Mouse (Mus musculus) cerebellum, postnatal 36 days (tissue): Measurements from ENCODE around the gene Egfl8.

Experiments
- DNase-seq, 2 experiments: peaks; one replicate each; pipeline ENCODE4 v3.0.0; 2021 to 2022; ENCODE audit warnings: mixed read lengths in 2 of 2

The Egfl8 gene

GRCm38 (mm10) chr17:34567311-34567710 lies 48.5 kb downstream of the Egfl8 start:
- DNase-seq: no peak

GRCm38 (mm10) chr17:34564796-34565195 lies 51.0 kb downstream of the Egfl8 start:
- DNase-seq: no peak

GRCm38 (mm10) chr17:34564003-34564421 lies 51.8 kb downstream of the Egfl8 start, which contains the start of gene Notch4:
Gene Notch4, plus strand, starts transcription at chr17:34564268.
- no peak for DNase-seq

GRCm38 (mm10) chr17:34563354-34563753 lies 52.4 kb downstream of the Egfl8 start:
- DNase-seq: no peak
